ENCODE assay signal across 16 mouse cellular contexts in genomic region chr5:13659514-13659913, GRCm38 (mm10).
DNase-seq lines count a peak whose midpoint lies in the region.
"Had no signal": no experiment of that assay in that cellular context is flagged by ENCODE, and none has a peak within 500 bp of the region (broad histone marks: within the 10 kb centered on the region; RNA-seq: fewer than 3 reads in every experiment).

No protein-coding gene starts in this region.

- intact Hi-C loops in left cerebral cortex, postnatal 36 days (cut with DNase I), result no loop called here

- peak; percentile 2 to 11 for DNase-seq in cerebellum, postnatal 14 days
- DNase-seq in cerebellum, postnatal 4 days (ENCODE audit: low spot score in 2 of 2), result no peak
- DNase-seq in 3T3-L1 (ENCODE audit: low read depth, low spot score), result peak; percentile 33
- DNase-seq in adipocyte (ENCODE audit: low spot score), result peak; percentile 55
- no peak for DNase-seq in left cerebral cortex, postnatal 36 days (ENCODE audit: low spot score in 2 of 2)
- no peak for DNase-seq in B cell, adult 2 months
- DNase-seq: adrenal gland, adult 2 months; adrenal gland, postnatal 25 days; cerebellum, adult 11 months; cerebellum, adult 9-11 months; gastrocnemius, postnatal 25 days; heart, adult 18-20 months; heart, postnatal 10 days; heart, postnatal 36 days; kidney, adult 11 months; kidney, adult 8-10 months had no signal

Comparison
In these comparisons a context has a peak if more than half of its experiments do, and no peak if none do; other contexts are left out.
1. DNase-seq: peak in cerebellum, postnatal 14 days (2 of 2), 3T3-L1 (single experiment) and adipocyte (single experiment); none in cerebellum, postnatal 4 days (0 of 2), left cerebral cortex, postnatal 36 days (0 of 2) and B cell, adult 2 months (0 of 2).